Mouse (Mus musculus) neutrophil, adult 5-6 weeks (primary cell): ENCODE data around the gene Ddx59. TPM values are rescaled to one million over a fixed set of nuclear protein-coding genes. Genes with fewer than 3 reads are reported as not detected.

ENCODE experiments used
- ATAC-seq: fragments of 151-379, 151-347 bp; 2 replicates; pipeline ENCODE4 v1.8.0; 2017; ENCODE audit warnings: mild to moderate bottlenecking, moderate TSS enrichment; ENCODE audit not compliant: insufficient number of reproducible peaks, poor library complexity, low FRiP score, severe bottlenecking; ENCODE audit errors: extremely low read depth
- total RNA-seq: library from RNA; stranded (forward); fragments of 200-1000 nt; gene quantifications from 2 replicates; pipeline ENCODE4 v1.2.3, GENCODE M21; 2017

Ddx59 gene
- total RNA-seq, 1 experiment from 2014 or later: 14.2 TPM

DNA sequence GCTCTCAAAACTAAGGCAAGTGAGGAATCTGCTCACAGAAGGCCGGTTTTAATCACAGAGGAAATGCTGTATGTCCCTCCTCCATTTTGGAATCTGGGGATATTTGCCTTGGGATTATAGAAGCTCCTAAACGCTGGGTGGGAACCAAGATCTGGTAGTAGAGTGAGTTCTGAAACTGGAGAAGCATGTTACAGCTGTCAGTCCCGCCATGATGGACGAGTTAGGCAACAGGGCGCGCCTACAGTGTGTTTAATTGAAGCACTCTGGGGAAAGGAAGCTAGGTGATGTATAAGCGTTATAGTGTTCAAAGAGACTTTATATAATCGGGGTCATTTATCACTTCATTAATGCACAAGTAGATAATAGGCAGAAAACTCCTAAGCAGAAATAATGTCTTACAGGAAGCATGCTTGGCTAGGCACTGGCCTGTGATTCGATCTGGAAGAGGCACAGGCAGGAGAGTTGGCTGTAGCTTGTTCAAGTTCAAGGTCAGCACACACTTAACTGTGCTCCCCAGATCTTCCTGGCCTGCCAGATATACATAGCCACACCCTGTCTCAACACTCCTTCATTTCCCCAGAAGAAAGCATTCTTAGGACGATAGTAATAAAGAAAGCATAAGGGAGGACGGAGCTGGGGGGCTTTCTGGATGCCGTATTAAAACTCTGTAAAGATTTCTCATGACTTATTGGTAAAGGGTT is 29.6 kb downstream of the Ddx59 start:
- no peak for ATAC-seq

DNA sequence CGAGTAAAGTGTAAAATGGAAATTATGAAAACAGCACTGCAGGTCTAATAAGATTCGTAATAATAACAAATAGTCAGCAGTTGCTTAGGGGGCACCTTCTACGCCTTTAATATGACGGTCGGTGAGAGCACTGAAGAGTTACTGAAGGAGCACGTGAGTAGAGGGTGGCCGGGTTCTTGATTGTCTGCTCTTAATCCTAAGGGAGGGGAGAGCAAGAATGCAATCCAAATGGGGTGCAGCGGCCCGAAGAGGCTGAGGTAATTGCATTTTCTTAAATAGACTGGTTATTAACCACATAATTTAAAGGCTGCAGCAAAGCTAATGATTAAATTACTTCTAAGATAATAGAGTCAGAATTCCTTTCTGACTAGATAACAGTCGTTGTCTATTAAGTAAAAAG is 31.9 kb downstream of the Ddx59 start:
- ATAC-seq: no peak

DNA sequence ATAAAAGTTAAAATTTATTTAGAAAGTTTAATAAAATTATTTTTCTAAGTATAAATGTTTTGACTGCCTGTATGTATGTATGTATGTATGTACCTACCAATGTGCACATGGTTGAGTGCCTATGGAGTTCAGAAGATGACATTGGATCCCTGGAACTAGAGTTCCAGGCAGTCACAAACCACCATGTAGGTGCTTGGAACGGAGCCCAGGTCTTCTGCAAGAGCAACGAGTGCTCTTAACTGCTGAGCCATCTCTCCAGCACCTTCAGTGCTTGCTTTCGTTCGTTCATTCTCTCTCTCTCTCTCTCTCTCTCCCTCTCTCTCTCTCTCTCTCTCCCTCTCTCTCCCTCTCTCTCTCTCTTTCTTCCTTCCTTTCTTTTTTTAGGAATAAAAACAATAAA is 32.3 kb downstream of the Ddx59 start:
- no peak for ATAC-seq

DNA sequence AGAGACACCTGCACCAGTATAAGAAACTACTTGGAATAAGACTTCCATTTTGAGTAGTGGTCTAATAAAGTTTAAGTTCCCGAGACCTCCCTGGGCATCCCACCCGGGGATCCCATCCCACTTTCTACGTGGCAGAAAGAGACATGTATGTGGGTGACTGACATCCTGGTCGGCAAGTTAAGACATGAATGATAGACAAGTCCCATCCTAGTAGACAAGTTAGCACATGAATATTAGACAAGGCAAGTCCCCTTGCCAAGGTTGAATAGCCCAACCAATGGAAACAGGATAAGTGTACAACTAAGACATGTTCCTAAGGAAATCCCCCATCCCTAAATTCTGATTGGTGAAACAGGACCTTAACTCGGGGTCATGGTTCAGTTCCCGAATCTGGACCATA is 34.5 kb downstream of the Ddx59 start:
- no peak for ATAC-seq

DNA sequence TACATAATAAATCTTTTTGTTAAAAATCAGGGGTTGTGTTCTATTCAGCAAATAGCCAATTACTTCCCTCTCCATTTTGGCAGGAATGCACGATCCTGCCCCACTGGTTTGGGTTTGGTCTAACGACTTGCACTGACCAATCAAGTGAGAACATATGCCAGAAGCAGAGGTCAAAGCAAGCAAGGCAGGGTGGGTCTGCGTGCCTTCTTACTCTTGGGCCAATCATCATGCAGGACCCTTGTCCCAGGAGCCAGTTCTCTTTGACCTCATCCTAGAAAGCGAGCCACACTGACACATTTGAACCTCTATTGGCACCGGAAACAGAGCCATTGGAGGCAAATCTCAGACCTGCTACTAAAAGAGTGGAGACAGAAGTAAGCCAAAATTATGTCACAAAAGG is 35.1 kb downstream of the Ddx59 start:
- no peak for ATAC-seq

DNA sequence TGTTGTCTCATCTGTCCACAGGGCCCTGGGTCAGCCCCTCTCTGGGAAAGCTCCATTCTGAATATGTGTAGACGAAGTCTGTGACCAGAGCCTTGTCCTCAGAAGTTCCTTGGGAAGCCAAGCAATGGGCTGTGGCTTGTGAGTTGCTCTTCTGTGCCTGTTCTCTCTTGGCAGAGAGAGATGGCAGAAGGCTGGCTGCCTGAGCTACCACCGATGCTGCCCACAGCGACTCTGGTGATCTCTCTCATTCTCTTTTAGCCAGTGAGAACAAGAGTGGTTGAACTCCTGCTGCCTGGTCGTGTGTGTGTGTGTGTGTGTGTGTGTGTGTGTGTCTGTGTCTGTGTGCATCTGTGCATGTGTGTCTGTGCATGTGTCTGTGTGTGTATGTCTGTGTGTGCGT is 37.4 kb downstream of the Ddx59 start:
- no peak for ATAC-seq

DNA sequence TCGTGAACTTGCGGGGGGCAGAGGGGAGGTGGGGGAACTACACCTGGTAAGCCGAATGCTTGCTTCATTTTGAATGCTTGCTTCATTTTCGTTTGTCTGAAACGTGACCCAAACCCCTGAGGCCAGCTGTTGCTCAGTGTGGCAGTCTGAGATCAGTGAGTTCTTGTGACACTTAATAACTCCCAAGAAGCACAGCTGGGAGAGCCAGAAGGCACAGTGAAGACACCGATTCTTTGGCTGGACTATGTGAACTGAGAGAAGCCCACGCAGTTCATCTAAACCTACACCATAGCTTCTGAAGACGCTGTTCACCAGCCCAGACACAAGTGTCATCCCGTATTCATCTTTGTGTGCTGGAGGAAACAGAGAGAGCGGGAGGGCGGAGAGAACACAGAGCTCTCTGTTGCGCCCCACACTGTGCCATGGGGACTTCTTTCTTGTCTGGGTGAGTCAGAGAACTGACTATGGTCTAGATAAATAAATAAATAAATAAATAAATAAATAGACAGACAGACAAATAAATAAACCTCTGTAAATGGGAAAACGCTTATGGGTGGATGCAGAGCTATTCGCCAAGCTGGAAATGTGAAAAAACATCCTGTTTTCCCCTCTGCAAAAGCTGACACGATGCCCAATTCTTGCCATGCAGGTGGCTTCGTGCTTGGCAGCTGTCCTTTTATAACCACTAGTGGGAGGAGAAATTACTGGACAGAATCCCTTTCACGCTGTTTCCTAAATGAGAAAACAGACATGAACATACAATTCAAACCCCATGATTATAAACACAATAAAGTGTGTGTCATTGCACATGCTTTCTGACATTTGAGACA is 40.9 kb downstream of the Ddx59 start:
- ATAC-seq: no peak

DNA sequence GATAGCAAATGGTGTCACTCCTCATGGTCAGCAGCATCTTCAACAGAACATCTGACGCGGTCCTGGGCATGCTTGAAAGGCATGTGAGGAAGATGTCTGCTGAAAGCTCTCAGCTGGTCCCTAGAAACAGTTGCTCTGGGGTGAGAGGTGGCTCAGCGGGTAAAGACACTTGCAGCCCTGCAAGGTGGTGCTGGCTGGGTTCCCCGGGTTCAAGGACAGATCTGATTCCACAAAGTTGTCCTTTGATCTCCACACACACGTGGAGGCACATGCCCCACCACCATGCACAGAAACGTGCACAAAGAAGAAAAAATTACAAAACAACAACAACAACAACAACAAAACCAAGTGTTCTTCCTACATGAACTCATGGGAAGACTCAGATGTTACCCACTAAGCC is 41.7 kb downstream of the Ddx59 start:
- no peak for ATAC-seq

DNA sequence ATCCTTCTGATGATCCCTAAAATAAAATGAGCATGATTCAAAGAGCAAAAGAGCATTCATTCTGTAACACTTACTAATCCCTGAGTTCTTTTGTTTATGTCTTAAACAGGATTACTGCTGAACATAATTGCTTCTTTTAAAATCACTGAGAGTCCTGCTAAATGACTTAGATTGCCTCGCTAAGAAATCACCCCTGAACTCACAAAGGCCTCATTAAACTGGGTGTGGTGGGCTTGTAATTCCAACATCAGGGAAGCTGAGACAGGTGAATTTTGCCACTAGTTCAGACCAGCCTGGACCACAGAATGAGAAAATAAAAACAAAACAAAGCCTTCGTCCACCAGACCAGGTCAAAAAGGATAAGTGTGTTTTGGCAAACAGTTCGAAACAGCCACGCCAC is 42.3 kb downstream of the Ddx59 start:
- no peak for ATAC-seq

DNA sequence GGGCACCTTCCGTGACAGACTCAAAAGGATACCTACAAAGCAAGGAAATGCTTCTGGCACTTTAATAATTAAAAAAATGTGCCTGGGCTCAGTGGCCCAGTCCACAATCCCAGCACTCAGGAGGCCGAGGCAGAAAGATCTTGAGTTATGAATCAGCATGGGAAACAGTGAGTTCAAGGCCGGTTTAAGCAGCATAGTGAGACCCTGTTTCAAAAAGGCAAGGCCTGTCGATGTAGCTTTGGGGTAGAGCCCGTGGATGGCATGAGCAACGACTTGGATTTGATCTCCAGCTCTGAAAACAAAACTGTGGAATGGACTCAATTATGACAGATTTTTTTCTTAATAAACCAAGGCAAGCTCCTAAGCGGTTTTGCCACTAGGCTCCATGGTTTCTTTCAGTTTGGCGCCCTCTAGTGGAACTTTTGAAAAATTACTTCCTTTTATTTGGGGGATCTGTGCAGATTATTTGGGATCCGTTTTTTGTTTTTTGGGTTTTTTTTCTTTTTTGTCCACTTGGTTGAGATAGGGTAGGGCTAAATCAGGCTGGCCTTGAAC is 43.7 kb downstream of the Ddx59 start:
- ATAC-seq: peak; percentile 36; the same call in 1 of the 2 replicates

DNA sequence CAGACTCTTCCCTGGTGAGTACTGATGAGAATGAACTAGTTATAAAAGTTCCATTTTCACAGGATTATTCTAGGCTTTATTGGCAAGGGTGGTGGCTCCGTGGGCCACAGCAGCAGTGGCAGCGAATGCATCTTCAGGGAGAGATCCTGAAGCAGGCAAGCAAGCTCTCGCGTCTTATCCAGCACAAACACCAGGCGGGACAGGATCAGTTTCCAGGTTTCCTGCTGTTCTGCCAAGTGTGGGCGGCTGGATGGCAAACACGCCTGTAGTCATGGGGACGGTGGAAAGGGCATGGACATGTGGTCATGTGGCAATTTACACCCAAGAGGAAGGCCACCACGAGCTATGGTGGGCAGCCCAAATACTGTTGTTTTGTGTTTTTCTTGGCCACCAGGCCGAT is 47.4 kb downstream of the Ddx59 start:
- ATAC-seq: no peak

DNA sequence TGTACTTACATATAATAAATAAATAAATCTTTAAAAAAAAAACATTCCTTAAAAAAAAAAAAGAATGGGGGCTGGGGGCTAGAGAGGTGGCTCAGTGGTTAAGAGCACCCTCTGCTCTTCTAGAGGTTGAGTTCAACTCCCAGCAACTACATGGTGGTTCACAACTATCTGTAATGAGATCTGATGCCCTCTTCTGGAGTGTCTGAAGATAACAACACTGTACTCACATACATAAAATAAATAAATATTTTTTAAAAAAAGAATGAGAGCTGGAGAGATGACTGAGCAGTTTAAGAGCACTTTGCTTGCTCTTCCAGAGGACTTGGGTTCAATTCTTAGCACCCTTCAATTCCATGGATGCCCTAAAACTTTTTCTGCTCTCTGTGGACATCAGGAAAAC is 50.1 kb downstream of the Ddx59 start:
- no peak for ATAC-seq

DNA sequence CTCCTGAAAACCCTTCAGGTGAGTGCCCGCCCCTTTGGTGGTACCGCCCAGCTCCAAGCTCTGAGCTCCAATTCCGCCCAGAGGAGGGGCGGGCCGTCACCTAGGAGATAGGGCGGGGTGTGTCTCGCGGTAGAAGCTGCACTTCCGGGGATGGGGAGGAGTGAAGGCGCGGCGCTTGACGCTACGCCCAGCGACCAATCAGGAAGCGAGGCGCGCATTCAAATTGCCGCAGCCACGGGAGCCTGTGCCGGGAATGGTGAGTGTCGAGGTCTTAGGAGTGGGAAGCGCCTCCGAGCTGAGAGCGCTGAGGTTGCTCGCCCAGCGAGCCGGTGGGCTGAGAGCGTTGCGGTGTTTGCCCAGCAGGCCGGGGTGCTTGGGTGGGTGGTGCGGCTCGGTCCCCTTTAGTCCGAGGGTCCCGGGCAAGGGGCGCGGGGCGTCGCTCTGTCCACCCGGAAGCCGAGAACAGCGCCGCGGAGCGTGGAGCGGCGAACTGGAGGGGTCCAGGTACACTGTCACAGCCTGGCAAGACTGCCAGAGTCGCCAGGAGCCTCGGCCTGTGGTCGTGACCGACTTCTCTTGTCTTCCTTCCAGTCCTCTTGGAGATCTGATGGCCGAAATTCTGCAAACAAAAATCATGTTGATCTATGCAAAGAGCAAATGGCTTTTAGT is 51.2 kb downstream of the Ddx59 start, which contains the start of gene Kif14:
Kif14 (plus strand) TSS at position 201 of the 669 bp plus-strand sequence.
- ATAC-seq: peak; percentile 100

DNA sequence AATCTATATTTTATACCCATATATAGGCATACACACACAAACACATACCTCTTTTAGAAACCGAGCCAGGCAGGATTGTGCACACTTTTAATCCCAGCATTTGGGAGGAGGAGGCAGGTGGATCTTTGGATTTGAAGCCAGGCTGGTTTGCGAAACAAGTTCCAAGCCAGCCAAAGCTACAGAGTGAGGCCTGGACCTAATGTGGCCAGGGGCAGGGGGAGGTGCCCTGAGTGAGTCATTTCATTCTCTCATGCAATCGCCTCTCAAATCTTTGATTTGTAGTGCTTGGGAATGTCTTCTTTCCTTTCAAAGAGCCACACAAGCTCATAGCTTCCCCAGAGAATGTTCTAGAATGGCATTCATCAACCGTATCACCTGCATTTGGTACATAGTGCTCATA is 54.3 kb downstream of the Ddx59 start:
- ATAC-seq: no peak

DNA sequence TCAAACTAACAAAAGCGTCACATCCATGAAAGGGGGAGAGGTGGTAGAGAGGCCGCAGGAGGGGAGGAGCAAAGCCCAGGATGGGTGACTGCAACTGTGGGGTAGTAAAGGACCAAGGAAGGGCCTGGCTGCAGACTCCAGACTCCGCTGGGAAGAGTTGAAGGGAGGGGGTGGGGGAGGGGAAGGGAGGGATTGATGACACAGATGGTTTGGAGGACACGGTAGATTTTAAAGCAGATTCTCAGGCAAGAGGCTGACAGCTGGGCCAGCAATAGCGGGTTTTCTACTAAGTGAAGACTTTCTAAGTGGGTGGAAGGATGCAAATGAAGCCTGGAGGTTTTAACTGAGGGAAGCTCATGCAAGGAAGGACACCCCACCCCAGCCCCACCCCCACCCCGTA is 55.4 kb downstream of the Ddx59 start:
- no peak for ATAC-seq

Other genes starting within 250 kb of the Ddx59 start
- not detected in 2 replicates for gene Mroh3, start 202.4 kb upstream of the Ddx59 start, total RNA-seq
- gene Inava, start 181.0 kb upstream of the Ddx59 start, total RNA-seq: not detected in 2 replicates
- gene Gpr25, start 154.4 kb upstream of the Ddx59 start, total RNA-seq: not detected in 2 replicates
- 28.2 and 28.4 TPM in 2 replicates for gene Camsap2, start 69.2 kb upstream of the Ddx59 start, total RNA-seq
- 0.12 TPM in 2 replicates for gene Kif14, start 51.1 kb downstream of the Ddx59 start, total RNA-seq
- gene Zfp281, start 209.6 kb downstream of the Ddx59 start, total RNA-seq: 44.7 and 45.5 TPM in 2 replicates